Mouse (Mus musculus) hindbrain, embryonic 16.5 days (tissue): Measurements from ENCODE around the gene Clrn1. TPM values are rescaled to one million over a fixed set of nuclear protein-coding genes. Genes with fewer than 3 reads are reported as not detected.

Source experiments
- ATAC-seq: fragments of 200-750 bp; cut with Nextera tagmentation; 2 replicates; pipeline ENCODE4 v1.8.0; 2017; ENCODE audit warnings: moderate TSS enrichment, moderate library complexity
- H3K27ac ChIP-seq: fragments of 300-500 bp; sonication (generic); 2 replicates; pipeline ENCODE4 v1.5.1; 2014; ENCODE audit warnings: low read depth, mild to moderate bottlenecking, control low read depth, low read length, moderate library complexity
- H3K27me3 ChIP-seq: fragments of 300-500 bp; sonication (generic); replicated peaks from 2 replicates; pipeline ENCODE4 v1.6.1; 2014; ENCODE audit warnings: low read length; ENCODE audit not compliant: control insufficient read depth, insufficient read depth
- H3K36me3 ChIP-seq: fragments of 300-500 bp; sonication (generic); 2 replicates; pipeline ENCODE4 v1.6.1; 2014; ENCODE audit warnings: mild to moderate bottlenecking, low read length, moderate library complexity, mixed read lengths; ENCODE audit not compliant: control insufficient read depth, insufficient read depth
- H3K4me1 ChIP-seq: fragments of 300-500 bp; sonication (generic); 2 replicates; pipeline ENCODE4 v1.6.1; 2014; ENCODE audit warnings: low read depth, low read length; ENCODE audit not compliant: control insufficient read depth, insufficient read depth
- H3K4me2 ChIP-seq: fragments of 300-500 bp; sonication (generic); 2 replicates; pipeline ENCODE4 v1.6.1; 2014; ENCODE audit warnings: mild to moderate bottlenecking, low read length, control low read depth, moderate library complexity
- H3K4me3 ChIP-seq: fragments of 300-500 bp; sonication (generic); 2 replicates; pipeline ENCODE4 v1.5.1; 2014; ENCODE audit warnings: mild to moderate bottlenecking, low read length, control low read depth, moderate library complexity
- H3K9ac ChIP-seq: fragments of 300-500 bp; sonication (generic); 2 replicates; pipeline ENCODE4 v1.6.1; 2014; ENCODE audit warnings: low read depth, mild to moderate bottlenecking, control low read depth, low read length, moderate library complexity
- H3K9me3 ChIP-seq: fragments of 300-500 bp; sonication (generic); 2 replicates; pipeline ENCODE4 v1.6.1; 2014; ENCODE audit warnings: mild to moderate bottlenecking, low read length, moderate library complexity; ENCODE audit not compliant: control insufficient read depth
- WGBS: fragments of 180-500 bp; shearing (Covaris S2); extraction: QIAGEN DNeasy Blood & Tissue Kit; methylation state at CpG from one replicate; pipeline ENCODE4 v1.1.7; 2014; 5-methylcytosine and 5-hydroxymethylcytosine counted together
- polyA plus RNA-seq: library from polyadenylated mRNA; unstranded; fragments of >200 nt; fragmentation: Nextera tagmentation; extraction: Ambion mirVana; gene quantifications from 2 replicates; pipeline ENCODE4 v1.2.1, GENCODE M21; 2015

Gene Clrn1
- polyA plus RNA-seq, 1 experiment from 2014 or later = 4.0 TPM

DNA sequence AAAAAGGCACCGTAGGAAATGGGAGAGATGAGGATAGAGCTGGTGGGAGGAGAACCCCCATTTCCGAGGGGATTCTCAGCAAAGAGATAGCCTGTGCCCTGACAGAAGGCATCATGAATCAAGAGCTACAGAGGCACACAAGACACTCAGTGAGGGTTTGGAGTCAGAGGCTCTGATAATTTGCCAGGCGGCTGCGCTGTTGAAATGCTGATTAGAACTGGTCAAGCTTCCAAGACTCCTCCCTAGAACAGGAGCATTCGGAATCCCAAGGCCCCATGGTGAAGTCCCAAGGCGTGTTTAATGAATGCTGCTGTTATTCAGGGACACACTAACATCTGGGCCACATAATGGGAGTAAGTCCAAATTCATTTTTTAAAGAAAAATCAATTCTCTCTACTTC, 67.8 kb downstream of the Clrn1 start:
- WGBS = 17% methylated on average over 6 of the region's 6 CpGs
- ATAC-seq = peak; percentile 69
- no peaks in the 10 kb centered on the region for H3K27me3 ChIP-seq

DNA sequence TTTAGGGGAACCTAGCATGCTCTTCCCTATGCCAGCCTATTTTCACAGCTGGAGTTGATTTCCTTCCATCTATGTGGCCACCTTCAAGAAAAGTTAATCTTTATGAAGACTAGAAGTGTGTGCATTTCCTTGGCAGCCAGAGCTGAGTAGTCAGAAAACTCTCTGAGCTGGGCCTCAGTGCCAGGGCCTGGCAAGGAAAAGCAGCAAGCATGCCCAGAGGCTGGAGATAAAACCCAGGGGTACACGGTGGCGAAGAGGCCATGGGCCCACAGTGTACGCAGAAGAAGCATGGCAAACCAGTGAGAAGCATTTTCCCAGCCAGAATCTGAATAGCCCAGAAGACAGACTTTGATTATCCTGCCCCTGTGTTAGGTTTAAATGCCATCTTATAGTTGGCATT, 70.9 kb downstream of the Clrn1 start:
- Histone ChIP-seq H3K4me1 (peaks cover 5% of the 10 kb centered on the region; the same call in 1 of the 2 replicates), H3K27me3 (no peaks in the 10 kb centered on the region), H3K9ac (no peak overlapping the region), H3K4me2 (no peak overlapping the region), H3K9me3 (no peaks in the 10 kb centered on the region), H3K27ac (no peak overlapping the region), H3K4me3 (no peak overlapping the region), H3K36me3 (no peaks in the 10 kb centered on the region)
- WGBS = 72% methylated on average over 3 of the region's 3 CpGs
- no peak; the same call in 1 of the 2 replicates for ATAC-seq

More for the DNA sequence above, 67.8 kb downstream of the Clrn1 start:
- H3K36me3 ChIP-seq = no peaks in the 10 kb centered on the region
- no peak overlapping the region for H3K4me3 ChIP-seq
- H3K27ac ChIP-seq = no peak overlapping the region
- H3K4me2 ChIP-seq = no peak overlapping the region
- peaks cover 5% of the 10 kb centered on the region; the same call in 1 of the 2 replicates for H3K4me1 ChIP-seq
- H3K9ac ChIP-seq = no peak overlapping the region
- no peaks in the 10 kb centered on the region for H3K9me3 ChIP-seq

DNA sequence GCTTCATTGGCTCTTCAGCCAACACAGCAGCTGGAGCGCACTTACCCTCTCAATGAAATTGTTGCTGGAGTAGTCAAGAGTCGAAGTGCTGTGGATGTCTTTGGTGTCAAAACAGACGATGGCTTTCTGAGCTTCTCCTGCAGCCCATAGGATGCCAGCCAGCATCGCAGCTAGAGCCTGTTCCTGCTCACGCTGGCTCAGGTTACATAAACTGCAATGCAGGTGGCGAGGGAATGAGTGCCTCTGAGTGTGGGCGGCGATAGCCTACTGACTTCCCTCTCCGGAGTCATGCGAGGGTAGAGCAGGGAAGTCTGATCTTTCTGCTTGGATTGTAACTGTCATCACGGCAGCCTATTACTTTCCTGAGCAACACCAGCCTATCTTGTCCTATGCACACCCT, 74.8 kb downstream of the Clrn1 start:
- Histone ChIP-seq H3K9me3 (no peaks in the 10 kb centered on the region), H3K27me3 (no peaks in the 10 kb centered on the region), H3K27ac (no peak overlapping the region), H3K4me3 (no peak overlapping the region), H3K4me1 (no peaks in the 10 kb centered on the region; the same call in 1 of the 2 replicates), H3K36me3 (no peaks in the 10 kb centered on the region), H3K4me2 (no peak overlapping the region), H3K9ac (no peak overlapping the region)
- 70% methylated on average over 11 of the region's 11 CpGs for WGBS
- ATAC-seq = no peak

DNA sequence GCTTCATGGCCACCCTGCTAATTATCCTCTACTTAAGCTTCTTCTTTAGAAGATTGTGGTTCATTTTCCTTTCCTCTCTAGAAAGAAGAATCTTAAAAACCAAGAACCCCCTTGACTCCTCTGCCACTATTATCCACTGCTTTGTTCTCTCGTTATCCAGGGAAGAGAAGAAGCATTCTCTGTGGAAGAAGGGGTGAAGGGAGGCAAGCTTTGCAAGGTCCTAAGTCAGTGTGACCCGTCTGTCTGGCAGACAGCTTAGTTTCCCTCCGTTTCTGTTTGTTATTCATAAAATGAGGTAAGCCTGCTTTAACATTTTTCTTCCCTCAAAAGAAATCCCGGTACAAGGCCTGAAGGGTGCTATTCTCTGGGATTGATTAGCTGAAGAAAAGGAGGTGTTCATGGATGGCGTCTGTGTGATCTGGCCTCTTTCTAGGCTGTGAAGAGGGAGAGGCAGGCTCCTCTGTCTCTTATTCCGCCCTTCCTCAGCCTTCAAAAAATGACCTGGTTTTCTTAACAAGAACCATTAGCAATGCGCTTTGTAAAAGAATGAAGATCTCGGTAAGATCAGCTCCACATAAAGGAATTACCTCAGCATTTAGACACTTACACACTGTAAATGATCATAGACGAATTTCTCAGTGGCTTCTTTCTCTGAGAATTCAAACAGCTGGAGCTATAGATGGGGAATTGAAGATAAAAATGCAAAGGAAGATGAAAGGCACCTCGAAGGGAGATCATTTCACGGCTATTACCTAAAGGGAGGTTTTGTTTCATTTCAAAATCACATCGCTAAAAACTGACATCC, 75.8 kb downstream of the Clrn1 start:
- 35% methylated on average over 12 of the region's 12 CpGs for WGBS
- no peak overlapping the region for H3K4me3 ChIP-seq
- no peaks in the 10 kb centered on the region for H3K36me3 ChIP-seq
- no peak overlapping the region for H3K27ac ChIP-seq
- no peaks in the 10 kb centered on the region; the same call in 1 of the 2 replicates for H3K4me1 ChIP-seq
- no peaks in the 10 kb centered on the region for H3K27me3 ChIP-seq
- H3K9ac ChIP-seq = no peak overlapping the region
- no peak for ATAC-seq
- H3K4me2 ChIP-seq = no peak overlapping the region
- no peaks in the 10 kb centered on the region for H3K9me3 ChIP-seq

DNA sequence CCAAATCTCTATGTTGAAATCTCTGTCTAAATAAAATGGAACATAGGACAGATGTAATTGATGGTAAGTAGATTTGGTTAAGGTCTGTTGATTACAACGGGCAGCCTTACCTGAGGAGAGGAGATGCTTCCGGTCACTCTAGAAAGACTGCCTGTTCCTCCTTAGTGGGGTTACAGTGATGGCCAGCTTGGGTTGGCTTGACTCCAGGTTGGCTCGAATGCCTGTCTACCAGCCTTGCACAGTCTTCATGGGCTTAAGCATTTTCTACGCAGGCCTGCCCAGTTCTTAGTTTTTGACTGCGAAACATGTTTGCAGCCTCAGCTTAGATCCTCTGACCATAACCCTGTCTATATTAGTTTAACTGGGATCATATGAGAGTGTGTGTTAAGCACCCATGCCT, 76.5 kb downstream of the Clrn1 start:
- Histone ChIP-seq H3K36me3 (no peaks in the 10 kb centered on the region), H3K4me1 (no peaks in the 10 kb centered on the region; the same call in 1 of the 2 replicates), H3K27ac (no peak overlapping the region), H3K9me3 (no peaks in the 10 kb centered on the region), H3K27me3 (no peaks in the 10 kb centered on the region), H3K4me2 (no peak overlapping the region), H3K9ac (no peak overlapping the region), H3K4me3 (no peak overlapping the region)
- 85% methylated on average over 5 of the region's 5 CpGs for WGBS
- no peak for ATAC-seq

DNA sequence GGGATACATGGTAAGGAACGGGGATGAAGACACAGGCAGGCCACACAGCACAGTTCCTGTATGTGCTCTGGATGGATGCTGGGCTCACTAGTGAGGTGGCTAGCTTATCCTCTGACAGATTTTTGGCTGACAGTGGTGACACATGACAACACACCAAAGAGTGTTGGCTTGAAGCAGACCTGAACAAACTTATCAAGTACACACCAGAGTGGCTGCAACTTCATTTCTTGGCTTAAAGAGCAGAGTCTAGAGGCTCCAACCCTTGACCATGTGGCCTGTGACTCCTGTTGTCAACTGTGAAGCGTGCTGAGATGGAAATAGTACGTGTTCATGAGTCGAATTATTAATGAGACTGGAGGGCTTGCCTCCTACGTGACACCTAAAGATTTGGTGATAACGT, 80.4 kb downstream of the Clrn1 start:
- H3K27me3 ChIP-seq = no peaks in the 10 kb centered on the region
- ATAC-seq = no peak
- 88% methylated on average over 6 of the region's 6 CpGs for WGBS
- no peak overlapping the region for H3K4me2 ChIP-seq
- no peak overlapping the region for H3K9ac ChIP-seq
- no peak overlapping the region for H3K27ac ChIP-seq
- no peaks in the 10 kb centered on the region for H3K9me3 ChIP-seq
- no peaks in the 10 kb centered on the region; the same call in 1 of the 2 replicates for H3K4me1 ChIP-seq
- H3K4me3 ChIP-seq = no peak overlapping the region
- H3K36me3 ChIP-seq = no peaks in the 10 kb centered on the region

DNA sequence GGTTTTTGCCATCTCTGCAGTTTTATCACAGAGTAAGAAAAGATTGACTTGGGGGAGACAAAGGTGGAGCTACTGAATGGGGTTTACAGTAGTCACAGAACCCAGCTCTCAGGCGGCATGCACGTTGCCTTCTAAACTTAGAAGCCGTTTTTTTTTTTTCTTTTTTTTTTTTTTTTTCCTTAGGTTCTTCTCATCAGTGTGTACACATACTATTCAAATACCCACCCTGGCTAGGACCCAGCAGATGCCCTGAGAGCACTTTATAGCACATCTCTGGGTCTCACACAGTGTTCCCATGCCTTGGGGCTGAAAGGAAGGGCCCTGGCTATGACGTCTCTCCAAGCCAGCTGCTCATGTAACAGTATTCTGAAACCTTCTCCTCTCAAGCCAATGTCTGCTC, 86.5 kb downstream of the Clrn1 start:
- no peaks in the 10 kb centered on the region for H3K36me3 ChIP-seq
- ATAC-seq = peak; percentile 47; the same call in 1 of the 2 replicates
- no peaks in the 10 kb centered on the region for H3K4me1 ChIP-seq
- 66% methylated on average over 4 of the region's 4 CpGs for WGBS
- H3K27me3 ChIP-seq = no peaks in the 10 kb centered on the region
- no peak overlapping the region for H3K27ac ChIP-seq
- no peak overlapping the region for H3K4me2 ChIP-seq
- H3K9ac ChIP-seq = no peak overlapping the region
- no peak overlapping the region for H3K4me3 ChIP-seq
- H3K9me3 ChIP-seq = no peaks in the 10 kb centered on the region

DNA sequence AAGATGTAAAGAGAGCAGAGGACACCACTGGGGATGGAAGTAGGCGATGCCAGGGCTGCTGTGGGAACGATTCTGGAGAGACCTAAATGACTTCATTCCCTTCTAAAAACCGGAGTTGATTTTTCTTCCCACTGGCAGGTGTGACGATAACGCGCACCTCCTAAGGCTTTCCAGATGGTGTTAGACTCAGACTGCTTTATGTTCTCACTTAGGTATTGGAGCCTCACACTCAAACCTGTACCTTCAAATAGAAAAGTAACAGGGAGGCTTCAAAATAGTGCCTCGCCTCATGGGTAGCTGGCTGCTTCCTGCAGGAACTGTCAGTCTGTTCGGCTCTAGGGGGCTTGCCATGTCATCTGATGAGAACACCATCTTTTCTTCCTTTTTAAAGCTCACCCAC, 86.9 kb downstream of the Clrn1 start:
- no peaks in the 10 kb centered on the region for H3K36me3 ChIP-seq
- peak; percentile 47; the same call in 1 of the 2 replicates for ATAC-seq
- H3K9me3 ChIP-seq = no peaks in the 10 kb centered on the region
- H3K4me3 ChIP-seq = no peak overlapping the region
- no peak overlapping the region for H3K27ac ChIP-seq
- H3K4me1 ChIP-seq = no peaks in the 10 kb centered on the region
- 68% methylated on average over 8 of the region's 8 CpGs for WGBS
- H3K4me2 ChIP-seq = no peak overlapping the region
- no peak overlapping the region for H3K9ac ChIP-seq
- H3K27me3 ChIP-seq = no peaks in the 10 kb centered on the region
